8 mouse cellular contexts compared by ENCODE assay signal in genomic region chr17:78587174-78587573, GRCm38 (mm10).
DNase-seq lines count a peak whose midpoint lies in the region.

No protein-coding gene starts in this region.

- peak; percentile 93 for DNase-seq in heart, adult 11 months
- DNase-seq in heart, postnatal 14 days, result no peak
- DNase-seq in MEL-GATA-1-ER (ENCODE audit: extremely low read depth, low read depth), result peak; percentile 74
- peak; percentile 26 to 35 for DNase-seq in heart, postnatal 10 days
- peak; percentile 17 for DNase-seq in retina, embryonic 14.5 days (ENCODE audit: low spot score)
- no peak for DNase-seq in left cerebral cortex, adult 11 months (ENCODE audit: low spot score)
- no peak for DNase-seq in layer of hippocampus, postnatal 14 days (ENCODE audit: low spot score in 2 of 2)
- DNase-seq in cerebellum, postnatal 4 days (ENCODE audit: low spot score in 2 of 2), result no peak

- intact Hi-C loops in heart, postnatal 14 days (cut with DNase I), result no loop called here
- intact Hi-C loops in heart, postnatal 10 days (cut with DNase I), result no loop called here

Comparison
In these comparisons a context has a peak if more than half of its experiments do, and no peak if none do; other contexts are left out.
1. DNase-seq: peak in heart, adult 11 months (single experiment), MEL-GATA-1-ER (single experiment), heart, postnatal 10 days (2 of 2) and retina, embryonic 14.5 days (single experiment); none in heart, postnatal 14 days (0 of 2), left cerebral cortex, adult 11 months (single experiment), layer of hippocampus, postnatal 14 days (0 of 2) and cerebellum, postnatal 4 days (0 of 2).